Mouse (Mus musculus): ENCODE data around the gene Tmem17. TPM values are rescaled to one million over a fixed set of nuclear protein-coding genes. Genes with fewer than 3 reads are reported as not detected.
A peak's percentile ranks its signal among the peaks of the same experiment; 100 is the strongest.

Gene Tmem17
- polyA plus RNA-seq (2015; fragmentation: Nextera tagmentation; extraction: Ambion mirVana), result 13.8 and 14.5 TPM in 2 replicates

DNA sequence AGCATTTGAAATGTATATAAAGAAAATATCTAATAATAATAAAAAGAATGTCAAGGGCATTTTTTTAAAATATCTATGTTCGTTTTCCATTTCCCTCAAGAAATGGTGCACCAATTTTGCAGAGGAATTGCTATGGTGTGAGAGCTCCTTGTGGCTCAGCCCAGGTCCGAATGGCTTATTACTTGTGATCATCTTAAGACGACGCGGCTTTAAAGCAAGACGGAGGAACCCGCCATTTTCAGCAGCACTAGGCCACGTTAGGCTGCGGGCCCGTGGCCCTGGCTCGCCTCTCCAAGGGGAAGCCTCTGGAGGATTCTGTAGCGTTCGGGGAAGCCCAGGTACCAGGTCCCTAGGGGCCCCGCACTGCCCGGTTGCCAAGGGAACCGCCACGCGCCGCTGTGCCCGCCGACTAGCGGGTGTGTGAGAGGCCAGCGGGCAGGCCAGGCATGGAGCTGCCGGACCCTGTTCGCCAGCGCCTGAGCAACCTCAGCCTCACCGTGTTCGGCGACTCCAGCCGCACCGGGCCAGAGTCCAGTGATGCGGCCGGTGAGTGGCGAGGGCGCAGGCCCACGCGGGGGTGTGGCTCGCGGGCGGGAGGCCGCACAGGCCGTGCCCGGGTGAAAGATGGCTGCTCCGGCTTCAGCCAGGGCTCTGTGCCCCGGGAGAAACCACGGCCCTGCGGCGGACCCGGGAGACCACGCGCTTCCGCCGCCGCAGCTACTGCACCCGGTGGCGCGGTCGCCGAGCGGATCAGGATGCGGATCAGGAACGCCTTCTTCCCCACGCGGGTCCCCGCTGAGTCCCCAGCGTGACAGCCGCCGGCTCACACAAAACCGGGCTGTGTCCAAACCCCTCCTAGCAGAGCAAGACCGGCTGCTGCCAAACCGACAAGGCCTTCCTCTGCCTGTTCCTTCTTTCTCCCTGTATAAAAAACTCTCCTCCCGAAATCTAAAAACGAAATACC is at the start of gene Tmem17:
Gene Tmem17 (plus strand): TSS at position 51 of the 964 bp plus-strand sequence.
- no peaks in the 10 kb centered on the region for H3K9me3 ChIP-seq (ENCODE audit: low read length)
- DNase-seq (ENCODE audit: low spot score) (peak; percentile 83), ATAC-seq (peak; percentile 97)
- H3K36me3 ChIP-seq (ENCODE audit: insufficient read depth, low read length), result no peaks in the 10 kb centered on the region
- no peaks in the 10 kb centered on the region for H3K27me3 ChIP-seq (replicated peaks; ENCODE audit: insufficient read depth, low read length)
- peak within 1 kb of the TSS; percentile 85 for H3K4me2 ChIP-seq (replicated peaks; ENCODE audit: low read depth, low read length)
- peak within 1 kb of the TSS; percentile 81 for H3K4me3 ChIP-seq (ENCODE audit: low read depth, low read length)
- H3K27ac ChIP-seq (ENCODE audit: low read length), result peak within 1 kb of the TSS; percentile 95
- WGBS, result under 1% methylated on average over 63 of the region's 73 CpGs
- H3K9ac ChIP-seq (replicated peaks; ENCODE audit: low read depth), result peak within 1 kb of the TSS; percentile 98
- TF ChIP-seq CTCF (IDR thresholded peaks at IDR 0.05) (peak; percentile 34; the same call in 1 of the 2 replicates), EP300 (IDR thresholded peaks at IDR 0.05) (no peak)
- no peaks in the 10 kb centered on the region for H3K4me1 ChIP-seq (ENCODE audit: insufficient read depth, low read depth, low read length)

DNA sequence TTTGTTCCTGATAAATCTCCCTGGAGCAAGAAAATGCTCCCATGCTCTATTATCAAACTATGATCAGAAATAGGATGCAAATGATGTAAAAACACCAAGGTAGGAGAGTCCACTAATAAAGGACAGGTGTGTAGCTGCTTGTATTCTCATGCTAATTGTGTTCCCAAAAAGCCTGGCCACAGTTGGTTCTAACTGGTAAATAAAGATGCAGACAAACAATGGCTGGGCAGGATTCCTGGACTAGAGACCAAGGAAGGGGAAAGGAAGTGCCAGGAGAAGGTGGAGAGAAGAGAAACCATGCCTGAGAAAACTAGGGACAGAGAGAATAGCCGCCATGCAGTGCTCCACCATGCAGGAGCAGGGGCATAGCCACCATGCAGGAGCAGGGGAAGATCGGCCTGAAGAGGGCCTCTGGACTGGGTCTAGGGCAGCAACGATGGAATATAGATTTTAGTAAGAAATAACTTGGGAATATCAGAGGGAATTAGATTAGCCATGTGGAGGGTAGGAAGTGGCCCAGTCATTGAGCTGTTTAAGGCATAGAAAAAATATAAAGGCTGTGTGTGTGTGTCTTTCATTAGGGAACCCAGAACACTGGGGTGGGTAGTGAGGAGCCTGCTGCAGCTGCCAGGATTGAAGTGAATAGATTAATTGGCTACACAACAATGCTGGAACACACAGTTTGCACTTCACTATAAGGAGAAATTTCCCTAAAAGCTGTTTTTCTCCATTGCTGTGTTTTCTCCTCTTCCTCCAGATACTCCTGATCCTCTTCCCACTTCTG is 31.9 kb upstream of the Tmem17 start:
- no peaks in the 10 kb centered on the region for H3K9me3 ChIP-seq (ENCODE audit: low read length)
- H3K4me2 ChIP-seq (replicated peaks; ENCODE audit: low read depth, low read length), result no peak overlapping the region
- no peaks in the 10 kb centered on the region for H3K4me1 ChIP-seq (ENCODE audit: insufficient read depth, low read depth, low read length)
- 77% methylated on average over 3 of the region's 3 CpGs for WGBS
- H3K9ac ChIP-seq (replicated peaks; ENCODE audit: low read depth), result no peak overlapping the region
- ATAC-seq (no peak), DNase-seq (ENCODE audit: low spot score) (no peak)
- H3K4me3 ChIP-seq (ENCODE audit: low read depth, low read length), result no peak overlapping the region
- H3K27me3 ChIP-seq (replicated peaks; ENCODE audit: insufficient read depth, low read length), result no peaks in the 10 kb centered on the region
- TF ChIP-seq CTCF (IDR thresholded peaks at IDR 0.05) (no peak), EP300 (IDR thresholded peaks at IDR 0.05) (no peak)
- no peaks in the 10 kb centered on the region for H3K36me3 ChIP-seq (ENCODE audit: insufficient read depth, low read length)
- H3K27ac ChIP-seq (ENCODE audit: low read length), result no peak overlapping the region

DNA sequence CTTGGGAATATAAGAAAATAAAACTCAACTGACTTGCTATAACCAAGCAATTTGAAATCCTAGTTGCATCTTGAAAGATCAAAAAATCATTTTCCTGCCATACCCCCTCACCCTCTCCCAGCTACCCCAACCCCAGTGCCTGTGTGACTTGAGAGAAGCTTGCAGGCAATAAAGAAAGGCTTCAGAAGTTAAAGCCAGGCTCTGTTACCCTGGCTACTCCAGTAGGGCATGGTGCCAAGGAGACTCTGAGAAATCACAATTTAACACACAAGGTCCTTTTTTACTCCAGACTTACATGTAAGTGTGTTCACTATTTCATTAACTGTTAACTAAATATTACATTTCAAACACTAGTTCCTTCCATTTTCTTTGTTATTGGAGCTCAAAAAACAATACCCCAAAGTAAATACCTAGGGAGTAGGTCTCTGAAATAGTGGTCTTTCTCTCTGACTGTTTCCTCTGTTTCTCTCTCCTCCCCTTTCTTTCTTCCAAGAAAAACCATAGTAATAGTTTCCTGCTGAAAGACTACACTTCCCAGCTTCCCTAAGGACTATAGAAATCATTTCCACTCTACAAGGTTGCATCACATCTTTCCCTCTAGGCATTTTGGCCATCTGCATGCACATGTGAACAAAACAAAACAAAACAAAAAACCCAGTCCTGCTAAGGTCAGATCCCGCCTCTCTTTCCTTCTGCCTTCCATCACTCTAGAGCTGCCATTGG is 30.1 kb upstream of the Tmem17 start:
- Histone ChIP-seq H3K27ac (ENCODE audit: low read length) (no peak overlapping the region), H3K9me3 (ENCODE audit: low read length) (no peaks in the 10 kb centered on the region), H3K4me1 (ENCODE audit: insufficient read depth, low read depth, low read length) (no peaks in the 10 kb centered on the region), H3K27me3 (replicated peaks; ENCODE audit: insufficient read depth, low read length) (no peaks in the 10 kb centered on the region), H3K36me3 (ENCODE audit: insufficient read depth, low read length) (no peaks in the 10 kb centered on the region), H3K4me3 (ENCODE audit: low read depth, low read length) (no peak overlapping the region), H3K4me2 (replicated peaks; ENCODE audit: low read depth, low read length) (no peak overlapping the region), H3K9ac (replicated peaks; ENCODE audit: low read depth) (no peak overlapping the region)
- WGBS, result 76% methylated on average over 1 of the region's 1 CpGs
- TF ChIP-seq EP300 (IDR thresholded peaks at IDR 0.05), result no peak
- DNase-seq (ENCODE audit: low spot score) (peak; percentile 41), ATAC-seq (no peak)

DNA sequence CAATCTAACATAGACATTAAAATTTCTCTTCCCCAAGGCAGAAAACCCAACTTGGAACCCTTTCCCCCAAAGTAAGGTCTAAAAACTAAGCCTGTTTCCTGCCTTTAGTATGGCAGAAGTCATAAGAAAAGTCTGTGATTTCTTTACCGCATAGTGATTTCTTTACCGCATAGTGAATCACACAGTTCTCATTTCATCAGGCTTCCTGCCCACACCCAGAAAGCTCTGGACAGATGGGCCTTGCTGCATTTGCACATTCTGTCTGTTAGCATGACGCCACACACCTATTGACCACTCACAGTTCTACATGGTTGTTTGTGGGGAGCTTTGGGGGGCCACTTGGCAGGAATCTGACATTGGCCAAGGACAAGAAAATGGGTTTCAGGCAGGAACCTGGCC is 29.5 kb upstream of the Tmem17 start:
- Histone ChIP-seq H3K4me3 (ENCODE audit: low read depth, low read length) (no peak overlapping the region), H3K27me3 (replicated peaks; ENCODE audit: insufficient read depth, low read length) (no peaks in the 10 kb centered on the region), H3K9ac (replicated peaks; ENCODE audit: low read depth) (no peak overlapping the region), H3K4me1 (ENCODE audit: insufficient read depth, low read depth, low read length) (no peaks in the 10 kb centered on the region), H3K36me3 (ENCODE audit: insufficient read depth, low read length) (no peaks in the 10 kb centered on the region), H3K9me3 (ENCODE audit: low read length) (no peaks in the 10 kb centered on the region), H3K4me2 (replicated peaks; ENCODE audit: low read depth, low read length) (no peak overlapping the region), H3K27ac (ENCODE audit: low read length) (no peak overlapping the region)
- DNase-seq (ENCODE audit: low spot score), result no peak
- WGBS, result 95% methylated on average over 3 of the region's 3 CpGs
- no peak for ATAC-seq
- TF ChIP-seq EP300 (IDR thresholded peaks at IDR 0.05) (no peak), CTCF (IDR thresholded peaks at IDR 0.05) (no peak)

DNA sequence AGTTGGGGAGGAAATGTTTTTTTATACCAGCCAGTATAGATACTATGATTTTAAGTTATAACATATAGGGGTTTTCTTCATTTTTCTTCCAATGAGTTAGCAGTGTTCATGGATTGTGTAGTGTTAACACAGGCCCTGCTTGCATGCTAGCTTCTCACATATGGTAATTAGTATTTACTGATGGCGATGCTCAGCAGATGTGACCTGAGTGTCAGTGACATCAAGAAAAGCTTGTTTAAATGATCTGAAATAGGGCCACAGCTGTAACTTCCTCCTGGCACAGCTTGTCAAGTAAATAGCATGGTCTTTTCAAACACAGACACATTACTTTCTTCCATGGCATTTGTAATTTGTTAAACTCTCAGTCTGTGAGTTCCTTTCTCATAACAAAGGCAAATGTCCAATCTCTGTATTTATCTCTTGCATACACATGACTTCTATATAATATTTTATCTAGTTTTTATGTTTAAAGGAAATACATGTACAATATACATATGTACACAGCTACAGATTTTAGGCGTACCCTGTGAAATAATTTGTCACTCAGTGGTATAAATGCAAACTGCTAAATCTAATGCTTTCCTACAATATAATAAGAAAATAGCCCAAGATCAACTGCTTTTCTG is 18.1 kb upstream of the Tmem17 start:
- ATAC-seq (no peak), DNase-seq (ENCODE audit: low spot score) (peak; percentile 32)
- Histone ChIP-seq H3K9me3 (ENCODE audit: low read length) (no peaks in the 10 kb centered on the region), H3K36me3 (ENCODE audit: insufficient read depth, low read length) (no peaks in the 10 kb centered on the region), H3K27me3 (replicated peaks; ENCODE audit: insufficient read depth, low read length) (no peaks in the 10 kb centered on the region), H3K27ac (ENCODE audit: low read length) (no peak overlapping the region), H3K9ac (replicated peaks; ENCODE audit: low read depth) (no peak overlapping the region), H3K4me2 (replicated peaks; ENCODE audit: low read depth, low read length) (no peak overlapping the region), H3K4me3 (ENCODE audit: low read depth, low read length) (no peak overlapping the region), H3K4me1 (ENCODE audit: insufficient read depth, low read depth, low read length) (no peaks in the 10 kb centered on the region)
- TF ChIP-seq EP300 (IDR thresholded peaks at IDR 0.05) (no peak), CTCF (IDR thresholded peaks at IDR 0.05) (no peak)
- 60% methylated on average over 2 of the region's 2 CpGs for WGBS

Data from lung, postnatal 0 days (tissue).